Mouse (Mus musculus): Measurements from ENCODE around the gene Bak1. TPM values are rescaled to one million over a fixed set of nuclear protein-coding genes. Genes with fewer than 3 reads are reported as not detected.

Gene Bak1
- polyA plus RNA-seq, 1 experiment = 8.1 TPM

GRCm38 (mm10) chr17:27041046-27041786 lies 12.4 kb upstream of the Bak1 start:
- Histone ChIP-seq H3K9me3 (ENCODE audit: control insufficient read depth, low read length) (no peaks in the 10 kb centered on the region), H3K4me3 (replicated peaks) (no peak overlapping the region), H3K36me3 (ENCODE audit: control insufficient read depth) (no peaks in the 10 kb centered on the region), H3K4me1 (ENCODE audit: control insufficient read depth) (no peaks in the 10 kb centered on the region; the same call in 1 of the 2 replicates), H3K27me3 (ENCODE audit: control insufficient read depth) (no peaks in the 10 kb centered on the region)
- TF ChIP-seq TAL1 (IDR thresholded peaks at IDR 0.05; ENCODE audit: low read length) (no peak), GATA1 (IDR thresholded peaks at IDR 0.05; ENCODE audit: low read length) (no peak)

GRCm38 (mm10) chr17:27040304-27041045 lies 11.7 kb upstream of the Bak1 start:
- Histone ChIP-seq H3K9me3 (ENCODE audit: control insufficient read depth, low read length) (no peaks in the 10 kb centered on the region), H3K4me1 (ENCODE audit: control insufficient read depth) (peaks cover 2% of the 10 kb centered on the region; the same call in 1 of the 2 replicates), H3K27me3 (ENCODE audit: control insufficient read depth) (no peaks in the 10 kb centered on the region), H3K4me3 (replicated peaks) (no peak overlapping the region), H3K36me3 (ENCODE audit: control insufficient read depth) (no peaks in the 10 kb centered on the region)
- TF ChIP-seq TAL1 (IDR thresholded peaks at IDR 0.05; ENCODE audit: low read length) = no peak
- TF ChIP-seq GATA1 (IDR thresholded peaks at IDR 0.05; ENCODE audit: low read length) = no peak

GRCm38 (mm10) chr17:27039432-27040102 lies 10.8 kb upstream of the Bak1 start:
- no peaks in the 10 kb centered on the region for H3K36me3 ChIP-seq (ENCODE audit: control insufficient read depth)
- peaks cover 5% of the 10 kb centered on the region; the same call in 1 of the 2 replicates for H3K4me1 ChIP-seq (ENCODE audit: control insufficient read depth)
- no peaks in the 10 kb centered on the region for H3K27me3 ChIP-seq (ENCODE audit: control insufficient read depth)
- TF ChIP-seq TAL1 (IDR thresholded peaks at IDR 0.05; ENCODE audit: low read length) (no peak), GATA1 (IDR thresholded peaks at IDR 0.05; ENCODE audit: low read length) (no peak)
- H3K9me3 ChIP-seq (ENCODE audit: control insufficient read depth, low read length) = no peaks in the 10 kb centered on the region
- H3K4me3 ChIP-seq (replicated peaks) = no peak overlapping the region

- H3K27me3 ChIP-seq (ENCODE audit: control insufficient read depth) = no peaks in the 10 kb centered on the region
Observed at GRCm38 (mm10) chr17:27038335-27039050, 9.7 kb upstream of the Bak1 start.

GRCm38 (mm10) chr17:27036465-27036864 lies 7.7 kb upstream of the Bak1 start:
- no peak for TF ChIP-seq GATA1 (IDR thresholded peaks at IDR 0.05; ENCODE audit: low read length)
- TF ChIP-seq TAL1 (IDR thresholded peaks at IDR 0.05; ENCODE audit: low read length) = no peak
- peaks cover 8% of the 10 kb centered on the region for H3K4me1 ChIP-seq (ENCODE audit: control insufficient read depth)
- no peak overlapping the region for H3K4me3 ChIP-seq (replicated peaks)
- H3K27me3 ChIP-seq (ENCODE audit: control insufficient read depth) = no peaks in the 10 kb centered on the region
- H3K36me3 ChIP-seq (ENCODE audit: control insufficient read depth) = no peaks in the 10 kb centered on the region
- H3K9me3 ChIP-seq (ENCODE audit: control insufficient read depth, low read length) = no peaks in the 10 kb centered on the region

More at GRCm38 (mm10) chr17:27038335-27039050, 9.7 kb upstream of the Bak1 start:
- H3K4me1 ChIP-seq (ENCODE audit: control insufficient read depth) = peaks cover 5% of the 10 kb centered on the region; the same call in 1 of the 2 replicates
- no peaks in the 10 kb centered on the region for H3K9me3 ChIP-seq (ENCODE audit: control insufficient read depth, low read length)
- no peak overlapping the region for H3K4me3 ChIP-seq (replicated peaks)
- no peak for TF ChIP-seq GATA1 (IDR thresholded peaks at IDR 0.05; ENCODE audit: low read length)
- no peak for TF ChIP-seq TAL1 (IDR thresholded peaks at IDR 0.05; ENCODE audit: low read length)
- H3K36me3 ChIP-seq (ENCODE audit: control insufficient read depth) = no peaks in the 10 kb centered on the region

GRCm38 (mm10) chr17:27032869-27033268 lies 4.1 kb upstream of the Bak1 start:
- H3K9me3 ChIP-seq (ENCODE audit: control insufficient read depth, low read length) = no peaks in the 10 kb centered on the region; the same call in 1 of the 2 replicates
- H3K36me3 ChIP-seq (ENCODE audit: control insufficient read depth) = no peaks in the 10 kb centered on the region
- no peak for TF ChIP-seq GATA1 (IDR thresholded peaks at IDR 0.05; ENCODE audit: low read length)
- TF ChIP-seq TAL1 (IDR thresholded peaks at IDR 0.05; ENCODE audit: low read length) = no peak
- H3K27me3 ChIP-seq (ENCODE audit: control insufficient read depth) = no peaks in the 10 kb centered on the region
- H3K4me3 ChIP-seq (replicated peaks) = no peak overlapping the region
- H3K4me1 ChIP-seq (ENCODE audit: control insufficient read depth) = peaks cover 21% of the 10 kb centered on the region

- Histone ChIP-seq H3K27me3 (ENCODE audit: control insufficient read depth) (no peaks in the 10 kb centered on the region), H3K9me3 (ENCODE audit: control insufficient read depth, low read length) (no peaks in the 10 kb centered on the region; the same call in 1 of the 2 replicates), H3K36me3 (ENCODE audit: control insufficient read depth) (no peaks in the 10 kb centered on the region), H3K4me3 (replicated peaks) (no peak overlapping the region), H3K4me1 (ENCODE audit: control insufficient read depth) (peaks cover 26% of the 10 kb centered on the region)
- no peak for TF ChIP-seq GATA1 (IDR thresholded peaks at IDR 0.05; ENCODE audit: low read length)
- no peak for TF ChIP-seq TAL1 (IDR thresholded peaks at IDR 0.05; ENCODE audit: low read length)
Observed at GRCm38 (mm10) chr17:27032328-27032727, 3.5 kb upstream of the Bak1 start.

- no peaks in the 10 kb centered on the region; the same call in 1 of the 2 replicates for H3K9me3 ChIP-seq (ENCODE audit: control insufficient read depth, low read length)
- peaks cover 35% of the 10 kb centered on the region for H3K4me1 ChIP-seq (ENCODE audit: control insufficient read depth)
- H3K4me3 ChIP-seq (replicated peaks) = no peak overlapping the region
Observed at GRCm38 (mm10) chr17:27030896-27031295, 2.1 kb upstream of the Bak1 start.

More at GRCm38 (mm10) chr17:27030896-27031295, 2.1 kb upstream of the Bak1 start:
- Histone ChIP-seq H3K36me3 (ENCODE audit: control insufficient read depth) (peaks cover 5% of the 10 kb centered on the region), H3K27me3 (ENCODE audit: control insufficient read depth) (no peaks in the 10 kb centered on the region)
- TF ChIP-seq GATA1 (IDR thresholded peaks at IDR 0.05; ENCODE audit: low read length) = no peak
- TF ChIP-seq TAL1 (IDR thresholded peaks at IDR 0.05; ENCODE audit: low read length) = no peak
